Mouse (Mus musculus): ENCODE measurements at regions not wholly inside any gene's neighbourhood (a gene's known extent, or its start where the extent isn't known, plus 50 kb on each side); places are given as distances from the start of the nearest gene placed in this dataset.

DNA sequence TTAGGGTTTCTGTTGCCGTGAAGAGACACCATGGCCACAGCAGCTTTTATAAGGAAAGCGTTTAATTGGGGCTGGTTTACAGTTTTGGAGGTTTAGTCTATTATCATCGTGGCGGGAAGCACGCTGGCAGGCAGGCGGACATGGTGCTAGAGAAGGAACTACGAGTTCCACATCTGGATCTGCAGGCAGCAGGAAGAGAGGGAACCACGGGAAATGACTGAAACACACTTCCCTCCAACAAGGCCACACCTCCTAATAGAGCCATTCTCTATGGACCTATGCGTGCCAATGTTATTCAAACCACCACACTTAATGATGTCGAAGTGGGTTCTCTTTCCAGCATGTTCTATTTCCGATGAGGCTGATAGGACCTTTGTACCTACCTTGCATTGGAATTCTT is 81.3 kb upstream of the Zfp703 start:
- no peak for DNase-seq

DNA sequence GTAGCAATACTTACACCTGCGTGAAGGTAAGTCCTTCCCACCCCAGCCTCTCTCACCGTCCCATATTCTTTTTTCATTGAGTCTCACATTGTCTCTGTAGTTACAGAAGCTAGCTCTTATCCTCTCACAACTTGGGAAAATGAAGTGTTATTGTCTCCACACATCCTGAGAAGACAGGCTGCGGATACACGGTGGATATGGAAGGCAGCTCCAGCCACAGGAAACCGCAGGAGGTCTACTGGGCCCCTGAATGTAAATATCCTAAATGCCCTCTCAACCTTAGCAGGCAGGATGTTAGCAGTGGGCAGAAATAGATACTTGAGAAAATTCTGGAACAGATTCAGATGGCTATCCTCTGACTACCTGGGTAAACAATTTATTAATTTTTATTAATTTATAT is 73.8 kb upstream of the Zfp703 start:
- no peak for DNase-seq

DNA sequence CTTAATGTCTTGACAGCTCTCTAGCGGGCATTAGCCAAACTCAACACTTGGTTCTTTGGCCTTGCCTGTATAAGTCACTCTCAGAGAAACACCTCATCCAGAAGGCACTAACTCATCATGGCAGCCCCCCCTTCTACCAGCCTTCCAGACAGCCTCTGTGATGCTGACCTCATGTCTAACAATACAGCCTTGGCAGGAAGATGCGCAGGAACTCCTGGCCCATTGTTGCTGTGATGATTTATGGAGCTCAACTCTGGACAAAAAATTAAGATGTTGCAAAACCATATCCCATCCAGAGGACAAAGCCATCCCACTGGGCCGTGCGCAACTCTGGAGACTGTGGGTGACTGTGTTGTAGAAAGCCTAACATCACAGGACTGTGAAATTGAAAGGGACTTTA is 70.9 kb upstream of the Zfp703 start:
- DNase-seq, result no peak

DNA sequence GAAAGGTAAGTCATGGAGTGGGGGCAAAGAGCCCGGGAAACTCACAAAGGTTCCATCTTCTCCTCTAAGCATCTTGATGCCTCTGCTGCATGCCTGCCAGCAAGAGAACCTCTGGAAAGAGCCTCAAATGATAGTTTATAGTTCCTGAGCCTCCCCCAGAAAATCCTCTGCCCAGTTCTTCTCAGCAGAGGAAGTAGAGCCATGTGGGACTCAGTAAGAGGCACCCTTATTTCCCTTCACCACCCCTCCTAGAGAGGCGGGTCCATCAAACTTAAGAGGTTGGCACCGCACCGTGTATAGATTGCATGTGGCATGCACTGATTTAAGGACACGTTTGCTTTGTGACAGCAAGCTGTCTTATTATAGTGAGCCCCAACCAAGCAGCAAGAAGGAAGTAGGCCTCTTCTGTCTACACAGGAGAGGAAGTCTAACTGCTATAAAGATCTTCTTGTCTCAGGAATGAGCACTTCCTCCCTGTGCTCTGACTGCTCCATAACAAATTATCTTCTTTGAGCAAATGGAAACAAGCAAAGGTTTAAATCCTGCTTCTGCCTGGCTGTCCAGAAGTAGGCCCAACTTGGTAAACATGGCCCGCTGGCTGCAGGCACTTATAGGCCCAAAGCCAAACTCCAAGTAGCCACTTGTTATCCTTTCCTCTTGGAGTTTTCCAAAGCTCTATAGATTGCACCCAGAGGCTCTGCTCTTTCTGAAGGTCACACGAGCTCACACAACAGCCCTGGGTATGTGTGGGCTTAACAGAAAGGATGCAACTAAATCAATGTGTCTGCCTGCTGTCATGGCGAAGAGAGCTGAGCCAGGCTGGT is 69.6 kb upstream of the Zfp703 start:
- no peak for DNase-seq

DNA sequence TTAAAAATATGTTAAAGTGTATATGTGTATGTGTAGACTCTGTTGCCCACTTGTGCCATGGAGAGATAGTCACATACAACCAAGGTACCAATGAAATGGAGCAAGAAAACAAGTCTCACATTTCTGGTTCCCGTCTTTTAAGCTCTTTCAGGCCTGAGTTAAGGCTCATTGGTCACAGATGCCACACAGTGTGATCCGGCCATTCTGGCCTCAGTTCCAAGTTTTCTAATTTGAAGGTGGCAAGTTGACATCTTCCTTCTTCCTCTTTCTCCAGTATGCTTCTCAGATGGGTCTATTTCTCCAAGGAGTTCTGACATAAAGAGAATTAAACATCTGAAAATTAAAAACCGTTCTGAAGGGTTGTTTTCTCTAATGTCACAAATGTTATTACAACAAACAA is 66.9 kb upstream of the Zfp703 start:
- no peak for DNase-seq

DNA sequence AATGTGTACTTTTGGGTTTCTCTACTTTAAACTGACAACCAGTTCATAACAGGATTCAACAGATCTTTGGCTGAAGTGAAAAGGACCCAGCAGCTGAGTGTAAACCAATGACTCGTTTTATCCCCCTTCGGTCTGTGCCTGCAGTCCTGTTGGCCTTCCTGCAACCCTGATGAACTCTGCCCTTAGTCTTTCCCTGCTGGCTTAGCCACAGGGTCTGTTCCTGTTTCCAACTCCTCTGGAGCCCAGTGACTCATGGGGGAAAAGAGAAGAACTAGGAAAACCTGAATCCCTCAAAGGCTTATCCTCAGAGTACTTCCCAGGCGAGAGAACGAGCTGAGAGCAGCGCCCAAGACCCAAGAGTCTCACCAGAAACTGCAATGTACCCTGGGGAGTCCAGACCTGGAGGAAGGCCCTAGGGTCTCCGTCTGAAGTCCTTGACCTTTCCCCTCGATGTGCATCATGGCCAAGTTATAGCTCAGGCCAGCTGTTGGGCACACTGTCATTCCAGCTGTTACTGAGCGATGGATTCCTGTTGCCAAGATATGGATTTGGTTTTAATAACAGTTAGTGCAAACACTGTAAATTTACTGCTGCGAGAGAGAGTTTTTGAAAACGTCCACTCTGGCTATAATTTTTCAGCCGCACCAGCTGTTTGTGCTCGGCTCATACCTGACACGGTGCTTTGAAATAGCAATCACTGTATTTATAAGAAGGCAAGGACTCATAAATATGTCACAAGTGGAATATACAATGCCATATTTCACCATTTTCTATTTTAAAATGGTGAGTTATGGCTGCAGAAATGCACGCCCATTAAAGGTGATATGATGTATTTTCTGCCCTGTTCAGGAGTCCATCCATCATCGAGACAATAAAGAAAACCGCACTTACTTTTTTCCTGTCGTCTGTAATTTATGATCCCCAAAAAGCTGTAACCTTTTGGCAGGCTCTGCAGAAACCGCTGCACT is 63.3 kb upstream of the Zfp703 start:
- DNase-seq, result no peak

DNA sequence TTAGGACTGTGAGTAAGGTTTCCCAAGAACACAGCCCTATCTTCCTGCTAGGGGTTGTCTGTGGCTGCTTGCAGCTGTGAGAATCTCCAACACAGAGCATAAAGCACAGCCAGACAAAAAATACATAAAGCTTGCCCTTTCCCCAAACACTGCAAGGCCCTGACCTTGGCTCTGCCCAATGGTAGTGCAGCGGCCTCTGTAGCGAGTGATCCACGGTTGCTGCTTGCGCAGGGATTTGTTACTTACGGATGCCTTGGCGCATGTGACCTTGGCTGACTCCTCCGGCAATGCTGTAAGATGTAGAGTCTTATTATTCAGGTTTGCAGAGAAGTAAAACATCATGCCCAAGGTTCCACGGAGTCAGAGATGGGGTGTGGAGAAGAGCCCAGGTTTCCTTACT is 61.4 kb upstream of the Zfp703 start:
- DNase-seq, result no peak

DNA sequence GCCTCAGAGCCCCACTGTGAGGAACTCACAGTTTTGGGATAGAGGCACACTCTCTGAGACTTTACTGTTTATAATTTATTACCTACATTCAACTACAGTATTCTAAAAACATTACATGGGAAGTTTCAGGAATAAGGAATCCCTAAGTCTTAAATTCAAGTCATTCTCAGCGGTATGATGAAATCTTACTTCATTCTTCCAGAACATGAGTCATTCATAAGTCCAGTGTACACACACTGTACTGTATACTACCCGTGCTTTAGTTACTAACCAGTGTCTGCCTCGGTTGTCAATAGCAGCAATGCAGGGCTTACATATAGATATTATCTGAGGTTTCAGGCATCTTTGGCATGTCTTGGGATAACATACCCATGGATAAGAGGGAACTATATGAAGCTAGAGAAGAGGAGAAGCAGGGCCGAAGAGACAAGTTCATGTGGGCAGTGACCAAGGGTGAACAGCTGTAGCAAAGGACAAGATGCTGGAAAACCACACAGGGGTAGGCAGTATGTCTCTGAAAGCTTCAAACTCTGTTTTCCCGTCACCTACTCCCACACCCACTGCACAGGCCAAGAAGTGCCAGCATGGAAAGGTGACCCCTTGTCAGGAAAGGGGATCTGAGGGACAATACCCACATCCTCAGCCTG is 55.5 kb upstream of the Zfp703 start:
- no peak for DNase-seq

DNA sequence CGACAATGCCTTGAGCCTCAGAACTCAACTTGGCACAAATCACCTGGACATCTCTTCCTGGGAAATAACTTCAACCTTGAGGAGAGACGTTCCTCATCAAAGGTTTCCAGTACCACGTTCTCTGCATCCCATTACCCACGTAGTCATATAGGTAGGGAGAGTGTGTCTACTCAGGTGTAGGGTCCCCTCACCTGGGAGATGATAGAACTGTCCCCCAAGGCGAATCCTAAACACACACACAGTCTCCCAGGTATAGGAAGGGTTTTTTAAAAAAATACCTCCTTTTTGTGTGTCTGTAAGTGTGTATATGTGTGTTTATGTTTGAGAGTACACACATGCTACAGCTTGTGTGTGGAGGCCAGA is 55.0 kb upstream of the Zfp703 start:
- DNase-seq, result no peak

DNA sequence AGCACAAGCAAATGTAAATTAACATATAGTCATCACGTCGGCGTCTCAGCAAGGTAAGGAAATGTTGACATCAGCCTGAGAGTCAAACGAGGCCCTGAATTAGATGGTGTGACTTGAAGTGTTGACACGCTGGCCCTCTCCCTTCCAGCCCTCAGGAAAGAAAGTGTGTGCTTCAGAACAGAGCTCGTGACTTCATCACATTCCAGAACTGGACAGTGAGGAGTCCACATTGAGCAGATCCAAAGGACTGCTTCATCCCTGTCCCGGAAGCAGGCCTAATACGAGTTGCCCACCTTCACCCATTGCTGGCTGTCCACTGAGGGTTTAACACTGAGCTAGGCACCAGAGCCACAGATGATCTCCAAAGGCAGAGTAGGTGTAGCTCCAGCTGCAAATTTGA is 54.0 kb upstream of the Zfp703 start:
- DNase-seq, result no peak

All from B cell, adult 2 months (primary cell).